Mouse (Mus musculus): ENCODE measurements around the gene Sec14l4. TPM values are rescaled to one million over a fixed set of nuclear protein-coding genes. Genes with fewer than 3 reads are reported as not detected.
"Not testable (repeated sequence)": the region's sequence is repeated elsewhere in the genome, so short reads cannot be mapped to it uniquely, and the experiment has no call there.

The Sec14l4 gene
- not detected for polyA plus RNA-seq (2017; shearing (Covaris generic))

GRCm38 (mm10) chr11:4031126-4031941 is at the start of gene Sec14l4:
Sec14l4 (plus strand) TSS chr11:4031462.
- no peak for ATAC-seq

- ATAC-seq: no peak
Measured at GRCm38 (mm10) chr11:3981536-3981935, 49.7 kb upstream of the Sec14l4 start.

GRCm38 (mm10) chr11:3982275-3983209 is 48.7 kb upstream of the Sec14l4 start:
- no peak for ATAC-seq

GRCm38 (mm10) chr11:3983291-3983862 is 47.9 kb upstream of the Sec14l4 start, which contains the start of gene Gal3st1:
Gal3st1 (plus strand) TSS chr11:3983636.
- no peak for ATAC-seq

GRCm38 (mm10) chr11:3983863-3984745 is 47.2 kb upstream of the Sec14l4 start:
- ATAC-seq: no peak

- no peak for ATAC-seq
Measured at GRCm38 (mm10) chr11:3989748-3990147, 41.5 kb upstream of the Sec14l4 start.

- ATAC-seq: no peak
Measured at GRCm38 (mm10) chr11:3993132-3993531, 38.1 kb upstream of the Sec14l4 start.

- ATAC-seq: no peak
Measured at GRCm38 (mm10) chr11:3993914-3994313, 37.3 kb upstream of the Sec14l4 start.

- ATAC-seq: no peak
Measured at GRCm38 (mm10) chr11:3995511-3995910, 35.8 kb upstream of the Sec14l4 start.

- no peak for ATAC-seq
Measured at GRCm38 (mm10) chr11:3996840-3997239, 34.4 kb upstream of the Sec14l4 start.

GRCm38 (mm10) chr11:3997978-3998720 is 33.1 kb upstream of the Sec14l4 start:
- ATAC-seq: peak; percentile 29

- ATAC-seq: no peak
Measured at GRCm38 (mm10) chr11:3999547-3999946, 31.7 kb upstream of the Sec14l4 start.

- peak; percentile 57 for ATAC-seq
Measured at GRCm38 (mm10) chr11:4001603-4002002, 29.7 kb upstream of the Sec14l4 start.

GRCm38 (mm10) chr11:4005220-4005805 is 25.9 kb upstream of the Sec14l4 start:
- ATAC-seq: no peak

- no peak for ATAC-seq
Measured at GRCm38 (mm10) chr11:4006462-4006861, 24.8 kb upstream of the Sec14l4 start.

GRCm38 (mm10) chr11:4012616-4013015 is 18.6 kb upstream of the Sec14l4 start:
- no peak for ATAC-seq

GRCm38 (mm10) chr11:4015796-4016195 is 15.5 kb upstream of the Sec14l4 start:
- not testable (repeated sequence) for ATAC-seq

- not testable (repeated sequence) for ATAC-seq
Measured at GRCm38 (mm10) chr11:4022111-4022510, 9.2 kb upstream of the Sec14l4 start.

GRCm38 (mm10) chr11:4023321-4023720 is 7.9 kb upstream of the Sec14l4 start:
- no peak for ATAC-seq

- no peak for ATAC-seq
Measured at GRCm38 (mm10) chr11:4027066-4027465, 4.2 kb upstream of the Sec14l4 start.
